ENCODE assay signal across 16 mouse cellular contexts in genomic region chr6:34887131-34887850, GRCm38 (mm10). TPM values are rescaled to one million over a fixed set of nuclear protein-coding genes. Genes with fewer than 3 reads are reported as not detected.
A peak's percentile ranks its signal among the peaks of the same experiment; 100 is the strongest.
DNase-seq lines count a peak whose midpoint lies in the region; ATAC-seq lines count a peak whose summit lies in the region.
"Had no signal": no experiment of that assay in that cellular context is flagged by ENCODE, and none has a peak within 500 bp of the region (broad histone marks: within the 10 kb centered on the region; RNA-seq: fewer than 3 reads in every experiment).

No protein-coding gene starts in this region.

- WGBS in heart, embryonic 10.5 days, result 75% methylated on average over 6 of the region's 6 CpGs
- WGBS in hindbrain, embryonic 12.5 days, result 47% methylated on average over 6 of the region's 6 CpGs
- WGBS in midbrain, embryonic 16.5 days, result 26% methylated on average over 6 of the region's 6 CpGs

- H3K36me3 ChIP-seq in heart, embryonic 10.5 days, result peaks cover 87% of the 10 kb centered on the region
- peaks cover 61% of the 10 kb centered on the region for H3K36me3 ChIP-seq in hindbrain, embryonic 12.5 days
- H3K36me3 ChIP-seq in midbrain, embryonic 16.5 days (ENCODE audit: control insufficient read depth, insufficient read depth, low read length), result peaks cover 27% of the 10 kb centered on the region

- H3K4me1 ChIP-seq in heart, embryonic 10.5 days, result peaks cover 25% of the 10 kb centered on the region
- peaks cover 16% of the 10 kb centered on the region for H3K4me1 ChIP-seq in hindbrain, embryonic 12.5 days
- peaks cover 14% of the 10 kb centered on the region; the same call in 1 of the 2 replicates for H3K4me1 ChIP-seq in midbrain, embryonic 16.5 days (ENCODE audit: control insufficient read depth, insufficient read depth, low read length)

- no peaks in the 10 kb centered on the region for H3K9me3 ChIP-seq in heart, embryonic 10.5 days
- H3K9me3 ChIP-seq in hindbrain, embryonic 12.5 days (replicated peaks), result no peaks in the 10 kb centered on the region
- H3K9me3 ChIP-seq in midbrain, embryonic 16.5 days (replicated peaks; ENCODE audit: control insufficient read depth, low read length, poor library complexity, severe bottlenecking), result no peaks in the 10 kb centered on the region

- peak overlapping the region; percentile 59; the same call in 1 of the 2 replicates for H3K27ac ChIP-seq in heart, embryonic 10.5 days
- peak overlapping the region; percentile 37; the same call in 1 of the 2 replicates for H3K27ac ChIP-seq in hindbrain, embryonic 12.5 days
- H3K27ac ChIP-seq in midbrain, embryonic 16.5 days (ENCODE audit: low read length), result no peak overlapping the region

- no peak overlapping the region for H3K4me2 ChIP-seq in hindbrain, embryonic 12.5 days (replicated peaks)
- no peak overlapping the region for H3K4me2 ChIP-seq in midbrain, embryonic 16.5 days (ENCODE audit: low read length)
- H3K4me2 ChIP-seq: liver, embryonic 11.5 days had no signal

- peak overlapping the region; percentile 32; the same call in 1 of the 2 replicates for H3K9ac ChIP-seq in hindbrain, embryonic 12.5 days
- H3K9ac ChIP-seq in midbrain, embryonic 16.5 days (ENCODE audit: low read depth, low read length), result 0 out of 2 replicates have a peak overlapping the region, but pooled peaks have one; percentile 2

- no peak overlapping the region for H3K4me3 ChIP-seq in heart, embryonic 10.5 days
- H3K4me3 ChIP-seq in hindbrain, embryonic 12.5 days, result no peak overlapping the region
- H3K4me3 ChIP-seq in midbrain, embryonic 16.5 days (ENCODE audit: low read depth, low read length), result no peak overlapping the region

- ATAC-seq in hindbrain, embryonic 12.5 days (ENCODE audit: low FRiP score), result peak; percentile 75
- peak; percentile 67 for ATAC-seq in midbrain, embryonic 16.5 days

- no peaks in the 10 kb centered on the region for H3K27me3 ChIP-seq in heart, embryonic 10.5 days (ENCODE audit: insufficient read depth, poor library complexity, severe bottlenecking)
- no peaks in the 10 kb centered on the region for H3K27me3 ChIP-seq in hindbrain, embryonic 12.5 days
- H3K27me3 ChIP-seq in midbrain, embryonic 16.5 days (ENCODE audit: control insufficient read depth, insufficient read depth, low read depth, low read length), result no peaks in the 10 kb centered on the region

- no peak for DNase-seq in heart, embryonic 10.5 days (ENCODE audit: low spot score)
- no peak for DNase-seq in heart, adult 8-10 months (ENCODE audit: low spot score)
- DNase-seq in embryo, embryonic 11 days, result peak; percentile 55
- DNase-seq in right cerebral cortex, adult 2 months (ENCODE audit: low spot score in 2 of 2), result no peak
- DNase-seq in frontal cortex, postnatal 25 days (ENCODE audit: low spot score in 2 of 2), result no peak
- no peak for DNase-seq in gastrocnemius, adult 18-20 months (ENCODE audit: low spot score)
- DNase-seq: adrenal gland, postnatal 36 days; B cell, adult 2 months; cerebellum, postnatal 36 days; kidney, postnatal 10 days; right cerebral cortex, postnatal 14 days had no signal

RNA-seq across cellular contexts. Expression of gene Cyren, which starts 9.4 kb away (rescaled TPM):
- 13.7 and 16.5 TPM in 2 replicates for polyA plus RNA-seq in heart, embryonic 10.5 days (2016; fragmentation: Nextera tagmentation; extraction: Ambion mirVana)
- total RNA-seq in heart, adult 8-10 months (2022), result 1 to 10 TPM; 3.7 to 4.2 (median 3.8) TPM
- polyA plus RNA-seq in hindbrain, embryonic 12.5 days (2016; fragmentation: Nextera tagmentation; extraction: Ambion mirVana), result 14.4 TPM in 2 replicates
- 9.1 and 9.3 TPM in 2 replicates for polyA plus RNA-seq in midbrain, embryonic 16.5 days (2015; fragmentation: Nextera tagmentation; extraction: Ambion mirVana)
- 1 to 10 TPM; 2.8 to 3.7 TPM for total RNA-seq in gastrocnemius, adult 18-20 months (2021)

RNA-seq across cellular contexts. Expression of gene Wdr91, which starts 23.4 kb away (rescaled TPM):
- polyA plus RNA-seq in heart, embryonic 10.5 days (2016; fragmentation: Nextera tagmentation; extraction: Ambion mirVana), result 12.6 and 13.0 TPM in 2 replicates
- 10 to 100 TPM; 11.6 to 15.9 (median 13.3) TPM for total RNA-seq in heart, adult 8-10 months (2022)
- polyA plus RNA-seq in hindbrain, embryonic 12.5 days (2016; fragmentation: Nextera tagmentation; extraction: Ambion mirVana), result 13.1 and 13.6 TPM in 2 replicates
- 15.5 and 15.6 TPM in 2 replicates for polyA plus RNA-seq in midbrain, embryonic 16.5 days (2015; fragmentation: Nextera tagmentation; extraction: Ambion mirVana)
- 1 to 10 TPM; 4.7 to 6.4 TPM for total RNA-seq in gastrocnemius, adult 18-20 months (2021)

RNA-seq across cellular contexts. Expression of gene Tmem140, which starts 24.3 kb away (rescaled TPM):
- polyA plus RNA-seq in heart, embryonic 10.5 days (2016; fragmentation: Nextera tagmentation; extraction: Ambion mirVana), result 1.4 and 1.8 TPM in 2 replicates
- total RNA-seq in heart, adult 8-10 months (2022), result 10 to 100 TPM; 17.8 to 27.1 (median 24.5) TPM
- polyA plus RNA-seq in hindbrain, embryonic 12.5 days (2016; fragmentation: Nextera tagmentation; extraction: Ambion mirVana), result 1.5 and 1.8 TPM in 2 replicates
- polyA plus RNA-seq in midbrain, embryonic 16.5 days (2015; fragmentation: Nextera tagmentation; extraction: Ambion mirVana), result 1.1 and 1.2 TPM in 2 replicates
- total RNA-seq in gastrocnemius, adult 18-20 months (2021), result 10 to 100 TPM; 30.5 to 42.8 TPM

RNA-seq across cellular contexts. Expression of gene Stra8, which starts 32.7 kb away (rescaled TPM):
- polyA plus RNA-seq in heart, embryonic 10.5 days (2016; fragmentation: Nextera tagmentation; extraction: Ambion mirVana), result not detected in 2 replicates
- not detected for total RNA-seq in heart, adult 8-10 months (2022)
- not detected in 2 replicates for polyA plus RNA-seq in hindbrain, embryonic 12.5 days (2016; fragmentation: Nextera tagmentation; extraction: Ambion mirVana)
- not detected in 2 replicates for polyA plus RNA-seq in midbrain, embryonic 16.5 days (2015; fragmentation: Nextera tagmentation; extraction: Ambion mirVana)
- not detected for total RNA-seq in gastrocnemius, adult 18-20 months (2021)
- total RNA-seq: adrenal gland, postnatal 36 days; megakaryocyte, adult 5-6 weeks had no signal
- polyA plus RNA-seq: gonadal fat pad, adult 2 months; liver, embryonic 11.5 days had no signal
